Mouse (Mus musculus) T-cell, adult 2 months (primary cell): ENCODE measurements around the gene Pkib.
A peak's percentile ranks its signal among the peaks of the same experiment; 100 is the strongest.

Source experiments
- DNase-seq: peaks from one replicate; pipeline ENCODE4 v3.0.0; 2022; ENCODE audit warnings: low spot score

Pkib gene

GRCm38 (mm10) chr10:57631896-57632867 lies at the start of gene Pkib:
Pkib (plus strand) TSS chr10:57631981.
- peak; percentile 1 for DNase-seq

DNA sequence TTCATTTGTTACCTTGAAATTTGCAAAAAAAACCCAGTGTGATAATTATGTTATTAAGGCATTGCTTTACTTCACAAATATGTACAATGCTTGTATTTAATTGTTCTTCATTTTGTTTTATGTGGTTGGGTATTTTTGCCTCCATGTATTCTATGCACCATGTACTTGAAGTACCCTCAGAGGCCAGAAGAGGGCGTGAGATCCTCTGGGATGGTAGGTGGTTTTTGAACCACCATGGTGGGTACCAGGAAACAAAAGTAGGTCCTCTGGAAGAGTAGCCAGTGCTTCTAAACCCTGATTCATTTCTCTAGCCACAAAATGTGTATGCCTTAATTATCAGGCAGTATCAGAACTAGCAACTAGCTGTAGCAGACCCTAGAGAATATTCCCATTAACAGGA lies 47.9 kb upstream of the Pkib start:
- DNase-seq, result no peak

- no peak for DNase-seq
Observed at GRCm38 (mm10) chr10:57594266-57594665, 37.5 kb upstream of the Pkib start.

DNA sequence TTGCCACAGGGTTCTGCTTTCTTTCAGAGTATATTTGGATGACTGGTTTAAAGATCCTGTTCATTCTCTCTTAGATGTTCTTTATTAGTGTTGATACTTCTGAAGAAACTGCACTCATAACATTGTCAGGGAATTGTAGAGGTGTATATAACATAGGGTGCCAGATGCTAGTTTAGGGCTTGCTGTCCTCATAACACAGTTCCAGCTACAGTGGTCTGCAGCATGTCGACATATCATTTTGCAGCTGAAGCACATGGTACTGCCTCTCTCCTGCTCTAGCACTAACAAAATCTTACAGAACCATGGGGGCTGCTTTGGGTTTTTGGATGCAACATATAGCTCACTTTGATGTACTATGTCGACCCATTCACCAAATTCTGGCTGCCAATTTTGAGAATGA lies 34.6 kb upstream of the Pkib start:
- no peak for DNase-seq

GRCm38 (mm10) chr10:57602951-57603350 lies 28.8 kb upstream of the Pkib start:
- no peak for DNase-seq

DNA sequence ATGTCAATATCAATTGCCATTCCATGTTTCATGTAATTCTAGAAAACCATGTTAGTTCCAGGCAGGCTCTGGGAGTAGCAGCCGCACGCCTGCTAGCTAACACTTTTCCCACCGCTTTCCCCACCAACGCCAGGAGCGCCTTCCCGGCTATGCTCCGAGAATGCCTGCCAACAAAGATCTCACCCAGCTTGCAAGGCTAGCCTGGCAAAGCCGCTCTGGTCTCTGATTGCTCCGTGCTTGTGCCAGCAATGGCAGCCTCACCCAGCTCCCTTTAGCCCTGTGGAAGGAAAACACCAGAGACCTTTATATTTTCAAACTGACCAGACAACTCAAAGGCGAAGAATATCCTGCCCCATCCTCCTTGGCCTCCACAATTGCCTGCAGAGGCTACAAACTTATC lies 8.5 kb upstream of the Pkib start:
- DNase-seq, result no peak

- no peak for DNase-seq
Observed at GRCm38 (mm10) chr10:57627773-57628172, 4.0 kb upstream of the Pkib start.

DNA sequence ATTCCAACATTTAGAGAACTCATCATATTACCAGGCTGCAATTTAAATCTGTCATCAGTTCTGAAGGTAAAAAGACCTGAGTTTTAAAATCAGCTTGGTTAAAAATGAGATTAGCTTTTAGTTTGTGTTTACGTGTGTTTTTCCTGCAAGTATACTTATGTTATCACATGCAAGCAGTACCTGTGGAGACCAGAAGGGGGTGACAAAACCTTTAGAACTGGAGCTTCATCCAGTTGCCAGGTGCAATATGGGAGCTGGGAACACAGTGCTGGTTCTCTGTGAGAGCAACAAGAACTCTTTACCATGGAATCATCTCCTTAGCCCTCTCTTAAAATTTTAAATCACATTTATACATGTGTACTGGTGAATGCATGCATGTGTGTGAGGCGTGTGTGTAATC lies 1.2 kb upstream of the Pkib start:
- DNase-seq, result no peak

DNA sequence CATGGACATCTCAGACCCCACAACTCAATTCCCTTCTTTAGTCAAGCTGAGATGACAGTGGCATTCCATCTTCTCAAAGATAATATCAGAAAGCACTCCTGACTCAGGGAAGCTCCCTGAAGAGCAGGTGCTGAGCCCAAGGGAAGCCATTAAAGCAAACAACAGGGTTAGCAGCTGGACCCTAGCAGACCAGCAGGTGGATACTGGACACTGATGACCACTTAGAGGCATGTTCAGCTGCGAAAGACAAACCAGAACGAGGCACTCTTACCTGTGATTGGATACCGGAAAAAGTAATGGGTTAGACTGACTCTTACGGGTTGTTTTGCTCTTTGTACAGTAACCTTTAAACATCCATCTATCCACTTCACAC lies 1.1 kb downstream of the Pkib start:
- DNase-seq, result no peak

- DNase-seq, result no peak
Observed at GRCm38 (mm10) chr10:57636970-57637369, 5.2 kb downstream of the Pkib start.

GRCm38 (mm10) chr10:57638250-57638649 lies 6.5 kb downstream of the Pkib start:
- no peak for DNase-seq

DNA sequence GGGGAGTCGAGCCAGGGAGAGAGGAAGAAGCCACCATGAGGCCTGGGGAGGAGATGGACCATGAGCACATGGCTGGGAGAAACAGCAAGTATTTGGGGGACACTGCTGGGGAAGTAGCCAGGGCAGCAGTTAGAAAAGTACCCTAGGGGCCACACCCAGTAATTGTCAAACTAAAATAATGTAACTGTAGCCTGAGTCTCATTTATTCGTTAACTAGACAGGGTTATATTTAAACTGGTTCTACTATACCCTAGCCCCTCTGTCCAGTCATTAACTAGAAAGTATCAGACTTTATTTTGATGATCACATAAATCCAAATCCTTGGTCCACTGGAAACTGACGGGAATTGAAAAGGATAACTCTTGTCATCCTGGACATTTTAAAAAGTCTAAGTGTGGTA lies 7.8 kb downstream of the Pkib start:
- DNase-seq, result no peak

GRCm38 (mm10) chr10:57653297-57653696 lies 21.5 kb downstream of the Pkib start:
- DNase-seq, result no peak

DNA sequence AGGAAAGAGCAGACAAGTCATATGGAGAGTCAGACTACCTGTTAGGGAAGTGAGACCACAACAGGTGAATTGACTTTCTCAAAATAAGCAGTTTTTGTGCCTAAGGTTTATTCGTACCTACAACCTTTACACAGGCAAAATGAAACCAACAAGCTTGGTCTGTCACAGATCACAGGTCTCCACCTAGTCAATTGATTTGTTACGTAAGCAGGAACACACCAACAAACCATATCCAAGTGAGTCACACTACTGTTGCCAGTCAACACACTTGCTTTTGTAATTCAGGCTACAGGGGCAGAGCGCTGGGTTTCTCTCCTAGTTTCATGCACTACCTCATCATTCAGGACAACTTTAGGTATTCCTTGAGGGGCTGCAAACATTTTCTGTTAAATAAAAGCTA lies 28.7 kb downstream of the Pkib start:
- no peak for DNase-seq

- DNase-seq, result no peak
Observed at GRCm38 (mm10) chr10:57663758-57664157, 32.0 kb downstream of the Pkib start.

GRCm38 (mm10) chr10:57664253-57664652 lies 32.5 kb downstream of the Pkib start:
- no peak for DNase-seq

GRCm38 (mm10) chr10:57675740-57676139 lies 44.0 kb downstream of the Pkib start:
- no peak for DNase-seq

DNA sequence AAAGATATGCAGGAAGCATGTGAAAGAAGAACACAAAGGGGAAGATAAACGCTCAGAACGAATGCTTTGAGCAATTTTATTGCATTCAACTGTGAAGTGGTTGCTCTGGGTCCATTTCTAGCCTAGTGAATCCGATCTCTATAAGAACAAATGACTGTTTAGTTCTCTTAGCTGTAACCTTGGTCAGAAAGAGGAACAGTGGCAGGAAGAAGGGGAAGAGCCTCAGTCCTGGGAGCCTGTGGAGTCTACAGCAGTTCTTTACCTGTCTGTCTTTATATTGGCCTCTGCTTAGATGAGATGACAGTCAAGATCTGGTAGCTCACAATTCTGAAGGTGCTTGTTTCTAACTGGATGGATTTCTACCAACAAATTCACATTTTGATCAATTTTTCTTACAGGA lies 56.2 kb downstream of the Pkib start:
- no peak for DNase-seq

DNA sequence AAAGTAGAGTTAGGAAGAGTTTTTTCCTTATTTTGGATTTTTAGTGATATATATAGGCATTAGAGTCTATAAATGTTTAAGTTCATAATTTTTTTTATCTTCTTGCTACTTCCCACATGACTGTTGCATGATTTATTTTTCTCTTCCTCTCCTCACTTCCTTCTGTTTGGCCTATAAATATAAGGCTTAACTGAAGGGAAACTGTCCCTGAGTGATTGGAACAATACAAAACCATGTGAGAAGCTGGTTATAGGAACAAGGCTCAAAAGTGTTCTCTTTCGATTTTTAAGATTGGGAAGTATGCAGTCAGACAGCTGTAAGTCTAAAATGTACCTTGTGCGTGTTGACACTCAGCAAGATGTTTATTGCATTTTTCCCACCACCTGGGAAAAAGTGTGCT lies 58.4 kb downstream of the Pkib start:
- no peak for DNase-seq

- no peak for DNase-seq
Observed at GRCm38 (mm10) chr10:57702246-57702645, 70.5 kb downstream of the Pkib start.

DNA sequence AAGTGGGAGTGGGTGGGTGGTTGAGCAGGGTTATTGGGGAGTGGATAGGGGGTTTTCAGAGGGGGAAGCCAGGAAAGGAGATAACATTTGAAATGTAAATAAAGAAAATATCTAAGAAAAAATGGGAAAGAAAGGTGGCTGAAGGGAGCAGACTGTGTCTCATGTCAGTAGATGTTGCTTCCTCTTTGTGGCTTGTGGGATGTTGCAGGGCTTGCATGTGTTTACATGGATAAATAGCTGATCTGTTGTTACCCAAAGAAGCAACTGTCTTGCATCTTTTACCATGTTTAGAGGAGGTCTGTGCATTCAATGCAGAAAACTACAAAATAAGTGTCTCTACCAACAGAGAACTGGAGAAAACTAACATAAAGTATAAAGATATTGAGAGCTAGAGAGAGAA lies 89.3 kb downstream of the Pkib start:
- no peak for DNase-seq

GRCm38 (mm10) chr10:57722363-57722762 lies 90.6 kb downstream of the Pkib start:
- DNase-seq, result no peak

GRCm38 (mm10) chr10:57727666-57728065 lies 95.9 kb downstream of the Pkib start:
- peak; percentile 34 for DNase-seq

DNA sequence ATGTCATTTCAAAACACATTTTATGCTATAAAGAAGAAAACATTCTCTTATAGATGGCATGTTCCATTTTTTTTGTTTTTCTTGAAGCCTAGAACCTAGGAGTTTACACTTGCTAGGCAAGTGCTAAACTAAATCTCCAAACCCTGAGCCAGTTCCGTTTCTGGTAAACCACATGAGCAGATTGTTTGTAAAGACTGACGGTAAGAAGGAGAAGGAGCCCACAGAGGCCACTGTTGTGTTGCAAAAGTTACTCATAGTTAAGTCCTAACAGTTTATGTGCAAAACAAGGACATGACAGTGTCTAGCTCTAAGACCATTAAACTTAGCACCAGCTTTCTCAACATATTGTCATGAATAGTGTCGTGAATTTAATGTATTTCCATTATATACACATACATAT lies 99.9 kb downstream of the Pkib start:
- no peak for DNase-seq
